Mouse (Mus musculus) MEL (cell line): Measurements from ENCODE around the gene Resp18. TPM values are rescaled to one million over a fixed set of nuclear protein-coding genes. Genes with fewer than 3 reads are reported as not detected.

Experiments
- DNase-seq: peaks from one replicate; pipeline ENCODE4 v3.0.0; 2011; ENCODE audit warnings: low read depth, low spot score
- H3K27ac ChIP-seq: 2 replicates; pipeline ENCODE4 v1.5.1; 2012; ENCODE audit warnings: low read depth, mild to moderate bottlenecking, control low read depth, low read length, moderate library complexity; ENCODE audit not compliant: control insufficient read depth
- H3K27me3 ChIP-seq, 2 experiments: fragments of 150-350 bp in 1 of 2; sonication (generic) in 1 of 2; 2 replicates each; pipeline ENCODE4 v1.6.1; 2012; ENCODE audit warnings: low read length in 2 of 2, mild to moderate bottlenecking in 2 of 2, improper control_type of control experiment in 1 of 2, moderate library complexity in 1 of 2; ENCODE audit not compliant: insufficient read depth in 2 of 2, control insufficient read depth in 1 of 2
- H3K36me3 ChIP-seq, 2 experiments: 2 replicates each; pipeline ENCODE4 v1.6.1; 2012 to 2014; ENCODE audit warnings: low read length in 2 of 2, improper control_type of control experiment in 1 of 2, inconsistent platforms in 1 of 2, mild to moderate bottlenecking in 1 of 2; ENCODE audit not compliant: insufficient read depth in 2 of 2, control insufficient read depth in 1 of 2
- H3K4me1 ChIP-seq, 2 experiments: fragments of 150-350 bp in 1 of 2; sonication (generic) in 1 of 2; 2 replicates each; pipeline ENCODE4 v1.6.1; 2012; ENCODE audit warnings: low read length in 2 of 2, improper control_type of control experiment in 1 of 2, mild to moderate bottlenecking in 1 of 2; ENCODE audit not compliant: insufficient read depth in 2 of 2, control insufficient read depth in 1 of 2
- H3K4me3 ChIP-seq, 2 experiments: fragments of 150-350 bp in 1 of 2; sonication (generic) in 1 of 2; 2 replicates each; pipeline ENCODE4 v1.5.1; 2012; ENCODE audit warnings: low read depth in 2 of 2, low read length in 2 of 2, mild to moderate bottlenecking in 2 of 2, moderate library complexity in 2 of 2, control low read depth in 1 of 2, improper control_type of control experiment in 1 of 2; ENCODE audit not compliant: control insufficient read depth in 1 of 2, insufficient read depth in 1 of 2
- H3K79me2 ChIP-seq: 2 replicates; pipeline ENCODE4 v1.6.1; 2012; ENCODE audit warnings: mild to moderate bottlenecking, low read length, moderate library complexity; ENCODE audit not compliant: control insufficient read depth, poor library complexity, insufficient read depth
- H3K9ac ChIP-seq: 2 replicates; pipeline ENCODE4 v1.6.1; 2012; ENCODE audit warnings: low read depth, mild to moderate bottlenecking, control low read depth, low read length, moderate library complexity; ENCODE audit not compliant: control insufficient read depth, poor library complexity, severe bottlenecking
- H3K9me3 ChIP-seq: fragments of 150-350 bp; sonication (generic); replicated peaks from 2 replicates; pipeline ENCODE4 v1.6.1; 2012; ENCODE audit warnings: mild to moderate bottlenecking, low read length, improper control_type of control experiment, moderate library complexity; ENCODE audit not compliant: insufficient read depth
- BHLHE40 ChIP-seq: IDR thresholded peaks from 2 replicates; pipeline ENCODE4 v1.6.1; 2012; ENCODE audit warnings: low read depth, mild to moderate bottlenecking, inconsistent platforms, low read length, improper control_type of control experiment, borderline replicate concordance
- E2F4 ChIP-seq: IDR thresholded peaks from 2 replicates; pipeline ENCODE4 v1.6.1; 2011; ENCODE audit warnings: low read depth, low read length, improper control_type of control experiment, borderline replicate concordance
- ELF1 ChIP-seq: IDR thresholded peaks from 2 replicates; pipeline ENCODE4 v1.6.1; 2014; ENCODE audit warnings: low read depth, mild to moderate bottlenecking, inconsistent platforms, low read length, improper control_type of control experiment, moderate library complexity
- NELFE ChIP-seq: IDR thresholded peaks from 2 replicates; pipeline ENCODE4 v1.6.1; 2011; ENCODE audit warnings: low read depth, low read length, improper control_type of control experiment
- SIN3A ChIP-seq: IDR thresholded peaks from 2 replicates; pipeline ENCODE4 v1.6.1; 2012; ENCODE audit warnings: low read length, improper control_type of control experiment, inconsistent platforms
- SMC3 ChIP-seq: IDR thresholded peaks from 2 replicates; pipeline ENCODE4 v1.6.1; 2011; ENCODE audit warnings: low read depth, low read length, improper control_type of control experiment
- ZC3H11A ChIP-seq: IDR thresholded peaks from 2 replicates; pipeline ENCODE4 v1.6.1; 2012; ENCODE audit warnings: low read depth, mild to moderate bottlenecking, inconsistent platforms, low read length, improper control_type of control experiment
- ZKSCAN1 ChIP-seq: IDR thresholded peaks from 2 replicates; pipeline ENCODE4 v1.6.1; 2012; ENCODE audit warnings: low read depth, mild to moderate bottlenecking, inconsistent platforms, low read length, improper control_type of control experiment, moderate library complexity
- ZMIZ1 ChIP-seq: IDR thresholded peaks from 2 replicates; pipeline ENCODE4 v1.6.1; 2012; ENCODE audit warnings: low read depth, mild to moderate bottlenecking, inconsistent platforms, low read length, improper control_type of control experiment, moderate library complexity
- polyA plus RNA-seq, 2 experiments: library from polyadenylated mRNA; stranded (reverse) in 1 of 2; unstranded in 1 of 2; fragments of >175 nt in 1 of 2; fragments of >200 nt in 1 of 2; gene quantifications; 2 replicates each; pipeline versions ENCODE4 v1.2.1 to v1.2.4; 2012; ENCODE audit warnings: low replicate concordance in 2 of 2, low read depth in 1 of 2; ENCODE audit not compliant: insufficient read length in 2 of 2, insufficient read depth in 1 of 2, missing spikeins in 1 of 2
- total RNA-seq: library from RNA; depleted of rRNA; stranded (reverse); fragments of 300-350 nt; gene quantifications from 2 replicates; pipeline ENCODE4 v1.2.3, GENCODE M21; 2012

The Resp18 gene
- total and polyA plus RNA-seq, 3 experiments, result not detected

DNA sequence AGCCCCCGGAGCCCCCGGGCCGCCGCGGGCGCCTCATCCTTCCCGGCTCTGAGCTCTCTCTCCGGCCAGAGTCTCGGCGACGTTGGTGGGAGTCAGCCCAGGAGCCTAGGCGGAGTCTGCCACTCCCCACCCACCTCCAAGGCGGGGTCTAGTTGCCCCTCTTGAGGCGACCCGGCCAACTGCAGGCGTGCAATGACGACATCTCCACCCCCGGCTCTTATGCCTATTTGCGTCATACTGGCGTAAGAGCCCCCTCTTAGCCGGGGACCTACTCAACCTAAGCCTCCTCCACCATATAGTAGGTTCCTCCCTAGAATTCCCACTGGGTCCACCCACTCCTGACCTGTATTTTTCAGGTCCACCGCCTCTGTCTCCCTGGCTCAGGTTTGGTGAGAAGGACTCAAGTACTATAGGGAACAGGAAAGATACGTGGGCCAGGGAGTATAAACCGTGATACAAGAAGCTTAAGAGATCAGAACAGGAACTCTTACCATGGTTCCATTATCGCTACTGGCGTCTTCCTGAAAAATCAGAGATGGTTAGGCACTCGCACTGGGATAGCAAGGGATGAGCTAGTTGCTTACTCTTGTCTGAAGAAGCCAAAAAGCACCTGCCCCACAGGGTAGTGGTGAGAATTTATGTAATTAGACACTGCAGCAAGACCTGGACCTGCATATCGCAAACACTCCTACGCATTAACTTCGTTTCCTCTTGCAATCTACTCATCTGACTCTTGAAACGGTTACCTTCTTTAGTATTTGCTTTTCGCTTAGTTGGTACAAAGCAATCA lies 13.9 kb downstream of the Resp18 start, which contains the start of gene Ptprn:
Ptprn (minus strand) TSS at position 412 of the 790 bp plus-strand sequence.
- TF ChIP-seq SMC3 (no peak), ZC3H11A (no peak), BHLHE40 (no peak), ZMIZ1 (no peak), E2F4 (no peak), ELF1 (no peak), NELFE (no peak)
- TF ChIP-seq, all 39 proteins: peak for 0
- peaks cover 4 to 6% of the 10 kb centered on the region in 2 experiments; a peak in 3 of 4 replicates for H3K27me3 ChIP-seq
- H3K4me3 ChIP-seq, result no peak within 1 kb of the TSS
- H3K4me1 ChIP-seq, result no peaks in the 10 kb centered on the region
- H3K79me2 ChIP-seq, result no peaks in the 10 kb centered on the region
- DNase-seq, result no peak
- no peak within 1 kb of the TSS for H3K9ac ChIP-seq
- no peaks in the 10 kb centered on the region for H3K9me3 ChIP-seq
- no peaks in the 10 kb centered on the region for H3K36me3 ChIP-seq
- H3K27ac ChIP-seq, result no peak within 1 kb of the TSS

DNA sequence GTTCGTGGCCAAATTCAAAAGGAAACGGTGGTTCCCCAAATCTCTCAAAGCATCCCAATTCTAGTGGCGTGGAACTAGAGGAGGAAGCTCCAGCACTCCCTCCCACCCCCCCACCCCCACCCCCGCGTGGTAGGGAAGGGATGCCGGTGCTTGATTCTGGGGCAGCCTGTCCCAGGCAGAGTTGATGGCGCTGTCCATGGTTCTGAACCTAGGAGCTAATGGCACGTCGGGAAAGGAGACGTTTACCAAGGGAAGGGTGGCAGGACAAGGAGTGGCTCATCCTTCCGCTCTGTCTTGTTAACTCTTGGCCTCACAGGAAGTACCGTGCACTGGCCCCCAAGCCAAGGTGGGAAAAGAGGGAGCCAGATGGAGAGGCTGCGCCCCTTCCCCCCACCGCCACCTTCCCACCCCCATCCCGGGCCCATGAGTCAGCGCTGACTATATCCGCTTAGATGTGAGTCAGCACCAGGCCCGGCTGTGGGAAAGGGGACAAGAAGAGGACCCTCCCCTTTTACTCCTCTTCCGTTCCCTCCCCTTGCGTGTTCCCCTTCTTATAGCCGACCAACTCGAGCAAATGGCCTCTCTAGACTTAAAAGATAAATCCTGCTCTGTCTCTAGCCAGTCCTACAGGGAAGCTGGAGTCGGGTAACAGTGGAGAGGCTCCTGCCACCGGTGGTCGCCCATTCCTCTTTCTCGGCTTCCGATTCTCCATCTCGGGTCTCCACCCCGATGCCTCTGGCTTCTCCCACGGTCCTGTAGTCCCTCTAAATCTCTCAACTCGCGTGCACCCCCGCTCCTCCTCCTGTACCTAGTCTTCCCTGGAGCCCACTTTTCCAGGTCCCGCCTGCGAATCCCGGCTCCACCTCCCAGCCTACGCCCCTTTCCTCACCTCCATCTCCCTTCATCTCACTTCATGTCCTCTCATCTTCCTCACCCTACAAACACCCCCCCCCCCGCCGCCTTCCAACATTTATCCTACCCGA lies 15.0 kb downstream of the Resp18 start:
- peak; percentile 70 for DNase-seq
- H3K36me3 ChIP-seq, result no peaks in the 10 kb centered on the region
- TF ChIP-seq ZKSCAN1 (no peak), SIN3A (0 out of 2 replicates have a peak, but pooled peaks have one; percentile 25)
- TF ChIP-seq, all 39 proteins: peak for 1
- H3K27me3 ChIP-seq, result no peaks in the 10 kb centered on the region
- no peaks in the 10 kb centered on the region for H3K4me1 ChIP-seq
- H3K4me3 ChIP-seq, result no peak overlapping the region
- H3K79me2 ChIP-seq, result no peaks in the 10 kb centered on the region
- H3K9me3 ChIP-seq, result no peaks in the 10 kb centered on the region
- no peak overlapping the region for H3K27ac ChIP-seq
- no peak overlapping the region for H3K9ac ChIP-seq

DNA sequence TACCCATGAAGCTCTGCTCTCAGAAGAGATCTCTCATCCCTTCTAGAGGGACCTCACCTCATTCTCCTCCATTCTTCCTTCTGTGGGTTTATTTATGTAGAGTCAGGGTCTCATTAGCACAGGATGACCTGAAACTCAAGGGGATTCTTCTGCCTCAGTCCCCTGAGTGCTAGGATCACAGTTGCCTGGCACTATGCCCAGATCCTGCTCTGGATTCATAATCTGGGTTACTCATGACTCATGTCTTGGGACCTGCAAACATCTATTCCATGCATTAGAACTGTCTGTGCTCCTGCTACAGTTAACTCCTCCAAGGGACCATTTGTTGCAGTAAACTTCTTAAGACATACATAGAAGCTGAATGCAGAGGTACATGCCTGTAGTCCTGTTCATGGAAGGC lies 16.9 kb downstream of the Resp18 start:
- DNase-seq, result no peak
- no peak for TF ChIP-seq ELF1
- Histone ChIP-seq H3K36me3 (no peaks in the 10 kb centered on the region), H3K27me3 (no peaks in the 10 kb centered on the region), H3K4me1 (no peaks in the 10 kb centered on the region), H3K4me3 (no peak overlapping the region), H3K9ac (no peak overlapping the region), H3K27ac (no peak overlapping the region), H3K9me3 (no peaks in the 10 kb centered on the region), H3K79me2 (no peaks in the 10 kb centered on the region)
